Mouse (Mus musculus): ENCODE measurements around the gene Gm17268.

The Gm17268 gene

GRCm38 (mm10) chr11:82038535-82038934 is at the start of gene Gm17268:
Gene Gm17268, minus strand, starts transcription at chr11:82038562.
- DNase-seq (ENCODE audit: low read depth, low spot score), result no peak

DNA sequence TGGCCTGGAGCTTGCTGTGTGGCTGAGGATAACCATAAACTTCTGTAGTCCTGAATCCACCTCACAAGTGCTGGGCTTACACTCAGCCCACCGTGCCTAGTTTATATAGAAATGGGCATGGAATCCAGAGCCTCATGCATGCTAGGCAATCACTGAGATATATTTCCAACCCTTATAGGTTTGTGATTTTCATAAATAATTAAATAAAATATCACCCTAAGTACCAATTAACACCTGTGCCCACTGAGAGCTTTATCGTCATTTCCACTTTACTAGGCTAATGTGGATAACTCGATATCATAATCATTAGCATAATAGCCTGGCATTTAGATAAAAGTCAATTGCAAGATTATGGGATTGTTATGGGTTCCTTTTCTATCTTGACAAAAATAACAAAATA is 46.0 kb upstream of the Gm17268 start:
- DNase-seq (ENCODE audit: low read depth, low spot score), result no peak

GRCm38 (mm10) chr11:82080865-82081264 is 42.5 kb upstream of the Gm17268 start:
- DNase-seq (ENCODE audit: low read depth, low spot score), result no peak

DNA sequence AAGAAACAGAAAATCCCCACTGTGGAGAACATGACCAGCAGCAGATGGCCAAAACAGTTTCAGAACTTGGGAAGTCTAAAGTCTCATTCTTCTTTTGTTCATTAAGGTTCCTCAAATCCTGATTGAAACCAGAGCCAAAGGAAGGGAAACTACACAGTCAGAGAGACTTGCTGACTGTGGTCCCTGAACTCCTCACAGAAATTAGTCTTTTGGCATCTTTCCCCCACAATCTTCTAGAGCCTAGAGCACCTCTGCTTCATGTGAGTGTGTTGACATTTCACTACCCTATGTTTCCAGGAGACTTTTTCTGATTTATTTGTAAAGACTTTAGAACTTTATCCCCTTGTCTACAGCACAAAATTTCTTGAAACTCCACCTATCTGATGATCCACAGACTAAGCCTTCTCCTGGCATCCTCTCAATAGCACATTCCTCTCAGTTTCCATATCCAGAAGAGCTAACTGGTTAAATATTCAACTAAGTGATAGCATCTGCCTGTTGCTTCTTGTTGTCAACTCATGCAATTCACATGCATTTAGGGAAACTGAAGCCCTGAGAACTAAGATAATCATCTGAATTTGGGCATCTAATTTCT is 39.9 kb upstream of the Gm17268 start:
- DNase-seq (ENCODE audit: low read depth, low spot score), result no peak

- no peak for DNase-seq (ENCODE audit: low read depth, low spot score)
Observed at GRCm38 (mm10) chr11:82077031-82077430, 38.7 kb upstream of the Gm17268 start.

DNA sequence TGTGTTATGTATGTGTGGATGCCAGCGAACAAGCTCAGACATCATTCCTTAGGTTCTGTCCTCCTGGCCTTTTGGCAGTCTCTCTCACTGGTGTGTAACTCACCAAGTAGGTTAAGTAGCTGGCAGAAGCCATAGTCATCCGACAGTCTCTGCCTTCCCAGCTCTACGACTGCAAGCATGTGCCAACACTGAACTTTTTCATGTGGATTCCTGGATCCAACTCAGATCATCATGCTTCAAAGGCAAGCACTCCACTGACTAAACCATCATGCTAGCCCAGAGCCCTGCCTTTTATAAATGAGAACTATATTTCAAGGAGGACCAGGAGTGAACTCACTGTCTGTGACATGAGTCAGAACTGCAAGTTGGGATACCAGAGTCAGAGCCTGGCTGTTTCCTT is 35.3 kb upstream of the Gm17268 start:
- DNase-seq (ENCODE audit: low read depth, low spot score), result no peak

DNA sequence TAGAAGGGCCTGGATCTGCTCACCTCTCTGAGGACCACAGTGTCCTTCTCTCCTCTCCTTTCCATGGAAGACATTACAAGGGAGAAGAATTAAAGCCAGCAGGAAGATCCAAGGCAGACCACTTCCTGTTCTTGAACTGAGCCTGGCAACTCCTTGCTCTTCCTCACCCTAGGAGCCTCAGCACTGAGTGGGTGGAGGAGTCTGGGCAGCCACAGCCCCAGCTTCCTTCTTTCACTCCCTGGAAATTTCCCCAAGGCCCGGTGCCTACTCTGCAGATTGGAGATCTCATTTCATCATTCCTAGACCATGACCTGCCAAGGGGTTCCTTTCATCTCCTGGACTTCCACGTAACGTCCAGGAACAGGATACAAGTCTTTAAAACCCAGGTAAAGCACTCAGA is 34.6 kb upstream of the Gm17268 start:
- DNase-seq (ENCODE audit: low read depth, low spot score), result no peak

GRCm38 (mm10) chr11:82072374-82072773 is 34.0 kb upstream of the Gm17268 start:
- peak; percentile 27 for DNase-seq (ENCODE audit: low read depth, low spot score)

DNA sequence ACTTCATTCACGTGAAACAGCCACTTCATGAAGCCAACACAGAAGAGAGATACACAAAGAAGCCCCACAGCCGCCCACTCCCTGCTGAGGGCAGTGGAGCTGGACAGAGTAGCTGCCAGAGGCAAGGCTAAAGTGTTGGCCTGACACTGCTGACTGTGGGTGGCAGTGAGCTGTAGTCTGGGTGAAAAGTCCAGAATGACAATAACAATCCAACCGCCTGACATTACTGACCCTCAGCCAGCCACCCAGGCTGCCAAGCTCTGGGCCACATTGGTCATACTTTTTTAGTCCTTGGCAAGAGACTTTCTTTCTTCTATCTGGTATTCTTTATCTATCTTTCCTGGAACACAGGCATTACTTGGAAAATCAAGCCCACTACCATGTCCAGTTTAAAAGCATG is 32.7 kb upstream of the Gm17268 start:
- no peak for DNase-seq (ENCODE audit: low read depth, low spot score)

GRCm38 (mm10) chr11:82066953-82067571 is 28.7 kb upstream of the Gm17268 start:
- DNase-seq (ENCODE audit: low read depth, low spot score), result no peak

DNA sequence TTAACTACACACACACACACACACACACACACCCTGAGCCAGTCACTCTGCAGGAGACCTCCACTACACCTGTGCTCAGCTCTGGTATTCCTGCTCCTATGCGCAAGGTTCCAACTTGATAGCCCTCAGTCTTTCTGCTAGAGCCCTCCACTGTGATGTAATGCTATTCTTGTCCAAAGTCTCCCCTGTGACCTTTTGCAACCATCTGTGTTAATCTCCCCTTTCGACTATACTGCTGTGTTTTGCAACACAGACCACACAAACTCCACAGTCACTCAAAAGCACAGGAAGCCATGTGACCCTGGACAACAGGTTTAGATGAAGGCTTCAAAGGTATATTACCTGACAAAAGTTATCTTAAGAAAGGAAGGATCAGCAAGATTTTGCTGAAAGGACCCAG is 25.1 kb upstream of the Gm17268 start:
- no peak for DNase-seq (ENCODE audit: low read depth, low spot score)

GRCm38 (mm10) chr11:82062226-82062625 is 23.9 kb upstream of the Gm17268 start:
- DNase-seq (ENCODE audit: low read depth, low spot score), result no peak

DNA sequence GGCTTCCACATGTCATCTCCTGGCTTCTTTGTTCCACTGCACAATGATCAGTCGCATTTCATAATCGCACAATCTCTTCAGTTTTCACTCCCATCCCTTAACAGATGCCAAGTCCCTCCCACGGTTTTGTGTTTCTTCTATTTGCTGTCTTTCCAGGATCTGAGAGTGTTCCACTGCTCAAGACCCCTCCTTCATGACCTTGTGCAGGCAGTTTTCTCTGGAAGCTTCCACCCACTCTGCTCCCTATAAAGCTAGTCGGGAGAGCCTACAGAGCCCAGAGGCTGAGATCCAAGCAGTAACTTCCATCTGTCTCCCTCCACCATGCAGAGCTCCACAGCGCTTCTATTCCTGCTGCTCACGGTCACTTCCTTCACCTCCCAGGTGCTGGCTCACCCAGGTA is 19.3 kb upstream of the Gm17268 start, which contains the start of gene Ccl11:
Gene Ccl11 (plus strand): TSS at position 178 of the 400 bp plus-strand sequence.
- peak; percentile 32 for DNase-seq (ENCODE audit: low read depth, low spot score)

DNA sequence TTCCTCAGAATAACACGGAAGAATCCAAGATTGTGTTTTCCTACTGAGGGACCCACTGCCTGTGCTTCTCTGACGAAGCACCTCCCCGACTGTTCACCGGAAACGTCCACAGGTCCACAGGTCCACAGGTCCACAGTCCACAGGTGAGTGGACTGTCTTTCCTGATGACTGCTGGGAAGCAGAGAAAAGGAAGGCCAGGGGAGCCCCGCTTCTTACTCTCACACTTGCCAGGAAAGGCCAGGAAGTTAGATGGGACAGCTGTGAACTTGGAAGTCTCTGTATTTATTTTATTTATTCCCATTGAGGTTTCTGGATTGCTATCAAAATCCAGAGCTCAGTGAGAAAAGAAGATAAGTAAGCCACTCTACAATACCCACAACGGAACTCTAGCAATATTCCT is 15.5 kb upstream of the Gm17268 start:
- no peak for DNase-seq (ENCODE audit: low read depth, low spot score)

- peak; percentile 56 for DNase-seq (ENCODE audit: low read depth, low spot score)
Observed at GRCm38 (mm10) chr11:82047746-82048415, 9.5 kb upstream of the Gm17268 start.

- peak; percentile 46 for DNase-seq (ENCODE audit: low read depth, low spot score)
Observed at GRCm38 (mm10) chr11:82045471-82045870, 7.1 kb upstream of the Gm17268 start, which contains the start of gene Ccl7. Gene Ccl7, plus strand, starts transcription at chr11:82045712.

GRCm38 (mm10) chr11:82041671-82042080 is 3.3 kb upstream of the Gm17268 start:
- DNase-seq (ENCODE audit: low read depth, low spot score), result peak; percentile 14

DNA sequence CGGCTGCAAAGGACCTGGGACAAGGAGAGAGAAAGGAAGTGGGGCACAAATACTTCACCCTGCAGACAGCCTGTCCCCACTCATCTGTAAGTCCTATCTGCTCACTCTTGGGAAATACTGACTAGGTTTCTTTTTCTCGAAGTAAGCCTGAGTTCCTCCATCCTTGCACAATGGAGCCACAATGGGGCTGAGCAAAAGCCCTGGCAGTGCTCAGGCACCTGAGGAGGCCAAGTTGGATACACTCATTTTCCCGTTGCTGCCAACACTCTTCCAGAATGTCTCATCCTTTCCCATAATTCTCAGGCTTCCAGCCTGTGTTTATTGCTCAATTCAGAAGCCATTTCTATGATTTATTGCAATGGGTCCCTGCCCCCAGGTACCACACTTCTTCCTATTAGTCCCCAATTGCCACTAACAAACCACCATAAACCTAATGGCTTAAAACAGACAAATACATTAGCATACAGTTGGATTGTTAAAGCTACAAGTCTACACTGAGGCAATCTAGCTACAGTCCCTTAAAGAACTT is 834 bp upstream of the Gm17268 start:
- DNase-seq (ENCODE audit: low read depth, low spot score), result no peak

- DNase-seq (ENCODE audit: low read depth, low spot score), result peak; percentile 52
Observed at GRCm38 (mm10) chr11:82035857-82036256, 2.5 kb downstream of the Gm17268 start.

DNA sequence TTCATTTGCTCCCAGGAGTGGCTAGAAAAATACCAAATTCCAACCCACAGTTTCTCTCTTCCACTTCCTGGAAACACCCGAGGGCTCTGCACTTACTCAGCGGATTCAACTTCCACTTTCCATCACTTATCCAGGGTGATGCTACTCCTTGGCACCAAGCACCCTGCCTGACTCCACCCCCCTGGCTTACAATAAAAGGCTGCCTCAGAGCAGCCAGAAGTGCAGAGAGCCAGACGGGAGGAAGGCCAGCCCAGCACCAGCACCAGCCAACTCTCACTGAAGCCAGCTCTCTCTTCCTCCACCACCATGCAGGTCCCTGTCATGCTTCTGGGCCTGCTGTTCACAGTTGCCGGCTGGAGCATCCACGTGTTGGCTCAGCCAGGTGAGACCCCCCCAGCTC is 3.0 kb downstream of the Gm17268 start, which contains the start of gene Ccl2:
Gene Ccl2 (plus strand): TSS at position 216 of the 400 bp plus-strand sequence.
- DNase-seq (ENCODE audit: low read depth, low spot score), result peak; percentile 90

- no peak for DNase-seq (ENCODE audit: low read depth, low spot score)
Observed at GRCm38 (mm10) chr11:82034446-82034845, 3.9 kb downstream of the Gm17268 start.

GRCm38 (mm10) chr11:82032678-82033344 is 5.6 kb downstream of the Gm17268 start:
- peak; percentile 66 for DNase-seq (ENCODE audit: low read depth, low spot score)
